Mouse (Mus musculus) erythroblast, adult 5-6 weeks (primary cell): ENCODE data around the gene Gm44973. TPM values are rescaled to one million over a fixed set of nuclear protein-coding genes. Genes with fewer than 3 reads are reported as not detected.
"Not testable (repeated sequence)": the region's sequence is repeated elsewhere in the genome, so short reads cannot be mapped to it uniquely, and the experiment has no call there.

ENCODE experiments used
- ATAC-seq: replicated peaks from 2 replicates; pipeline ENCODE4 v1.8.0; 2016; ENCODE audit warnings: moderate number of reproducible peaks, mild to moderate bottlenecking, moderate TSS enrichment, inconsistent platforms; ENCODE audit not compliant: poor library complexity, low FRiP score, severe bottlenecking
- total RNA-seq, 2 experiments: library from RNA; stranded (forward) in 1 of 2; stranded (reverse) in 1 of 2; fragments of 150-400 nt in 1 of 2; fragments of 200-764, 138-1000 nt in 1 of 2; gene quantifications; 2 replicates each; pipeline versions ENCODE4 v1.2.3 to v1.2.4; 2015 to 2017; ENCODE audit warnings: low replicate concordance in 2 of 2

Gene Gm44973
- total RNA-seq, 2 experiments from 2014 or later, result not detected

DNA sequence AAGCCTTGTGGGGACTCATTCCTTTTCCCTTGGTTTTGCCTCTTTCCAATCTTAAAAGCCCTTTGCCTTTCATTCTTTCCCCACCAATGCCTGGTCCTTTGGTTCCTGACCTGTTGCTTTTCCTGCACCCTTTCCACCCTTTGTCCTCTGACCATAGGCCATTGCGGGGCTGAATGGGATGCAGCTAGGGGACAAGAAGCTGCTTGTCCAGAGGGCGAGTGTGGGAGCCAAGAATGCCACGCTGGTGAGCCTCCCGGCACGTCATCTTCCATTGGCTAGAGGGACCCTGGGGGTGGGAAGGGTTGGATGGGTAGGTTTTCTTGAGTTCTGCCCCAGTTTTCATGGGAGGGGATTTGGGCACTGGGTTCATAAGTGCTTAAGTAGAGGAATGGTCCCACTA, 59.7 kb downstream of the Gm44973 start:
- no peak for ATAC-seq

DNA sequence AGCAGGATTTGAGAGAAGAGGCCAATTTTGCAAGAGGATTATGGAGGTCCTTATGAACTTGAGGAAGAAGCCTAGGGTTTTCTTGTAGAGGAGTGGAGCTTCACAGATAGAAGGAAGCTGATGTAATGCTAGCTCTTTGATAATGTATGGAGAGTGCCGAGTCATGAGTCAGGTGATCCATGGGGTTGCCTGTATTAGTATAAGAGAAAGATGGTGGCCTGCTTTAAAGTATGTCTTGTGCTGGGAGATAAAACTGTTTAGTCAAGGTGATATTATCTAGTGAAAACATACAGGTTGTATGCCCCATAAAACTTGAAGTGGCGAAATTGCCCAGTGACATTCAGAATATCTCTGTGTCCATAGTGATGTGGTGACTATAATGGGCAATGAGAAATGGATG, 61.6 kb downstream of the Gm44973 start:
- no peak for ATAC-seq

DNA sequence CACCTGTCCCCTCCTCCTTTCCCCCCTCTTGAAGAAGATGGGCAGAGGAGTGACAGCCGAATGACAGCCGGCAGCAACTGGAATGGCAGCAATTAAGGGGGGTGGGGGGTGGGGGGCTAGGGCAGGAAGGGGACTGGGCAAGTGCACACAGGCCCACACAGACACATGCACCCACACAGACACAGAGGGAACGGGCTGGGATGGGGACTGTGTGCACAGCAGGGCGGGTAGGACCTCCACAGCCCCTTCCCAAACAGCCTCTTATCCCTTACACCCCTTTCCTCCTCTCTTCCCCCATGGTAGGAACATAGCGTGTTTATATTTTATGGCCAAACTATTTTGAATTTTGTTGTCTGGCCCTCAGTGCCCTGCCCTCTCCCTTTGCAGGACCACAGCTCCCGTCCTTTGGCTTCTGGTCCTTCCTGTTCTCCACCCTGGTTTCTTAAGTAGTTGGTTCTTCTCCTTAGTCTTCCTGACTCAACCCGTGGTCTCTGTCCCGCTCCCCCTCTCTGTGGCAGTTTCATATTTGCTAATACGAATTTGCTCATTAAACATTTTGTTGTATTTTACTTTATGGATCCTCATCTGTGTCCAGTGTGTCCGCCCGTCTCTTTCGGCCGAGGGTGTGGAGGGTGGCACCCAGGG, 64.2 kb downstream of the Gm44973 start:
- not testable (repeated sequence) for ATAC-seq

DNA sequence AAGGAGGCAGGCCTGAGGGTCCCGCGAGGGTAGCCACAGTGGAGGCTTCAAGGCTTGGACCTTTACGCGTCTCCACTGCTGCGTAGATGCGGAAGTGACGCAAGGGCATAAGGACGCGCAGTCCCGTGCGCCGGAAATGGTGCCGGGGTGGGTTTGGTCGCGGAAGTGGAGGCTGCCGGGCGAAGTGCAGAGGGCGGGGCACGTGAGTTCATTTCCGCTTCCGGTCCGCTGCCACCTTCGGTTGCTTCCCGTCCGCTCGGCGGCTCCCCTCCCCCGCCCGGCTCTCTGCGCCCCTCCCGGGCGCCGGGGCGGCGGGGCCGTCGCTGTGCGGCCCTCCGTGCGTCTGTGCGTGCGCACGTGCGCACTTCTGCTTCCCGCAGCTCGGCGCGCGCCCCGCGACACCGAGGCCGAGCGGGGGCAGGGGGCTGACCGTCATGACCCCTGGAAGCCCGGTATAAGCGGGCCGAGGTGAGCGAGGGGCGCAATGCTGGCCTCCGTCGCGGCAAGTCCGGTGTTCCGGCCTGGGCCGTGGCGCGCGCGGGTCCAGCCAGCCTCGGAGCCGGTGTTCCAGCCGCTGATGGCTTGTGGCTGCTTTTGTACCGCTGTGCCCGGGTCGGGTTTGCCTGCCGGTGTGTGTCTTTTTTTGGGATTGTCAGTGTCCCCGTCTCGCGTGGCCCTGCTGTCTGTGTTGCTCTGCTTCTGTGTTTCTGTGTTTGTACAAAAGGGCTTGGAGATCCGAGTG, 64.9 kb downstream of the Gm44973 start, which contains the start of gene Epn1:
Gene Epn1 (plus strand): TSS at position 226 of the 742 bp plus-strand sequence.
- ATAC-seq, result peak; percentile 95

DNA sequence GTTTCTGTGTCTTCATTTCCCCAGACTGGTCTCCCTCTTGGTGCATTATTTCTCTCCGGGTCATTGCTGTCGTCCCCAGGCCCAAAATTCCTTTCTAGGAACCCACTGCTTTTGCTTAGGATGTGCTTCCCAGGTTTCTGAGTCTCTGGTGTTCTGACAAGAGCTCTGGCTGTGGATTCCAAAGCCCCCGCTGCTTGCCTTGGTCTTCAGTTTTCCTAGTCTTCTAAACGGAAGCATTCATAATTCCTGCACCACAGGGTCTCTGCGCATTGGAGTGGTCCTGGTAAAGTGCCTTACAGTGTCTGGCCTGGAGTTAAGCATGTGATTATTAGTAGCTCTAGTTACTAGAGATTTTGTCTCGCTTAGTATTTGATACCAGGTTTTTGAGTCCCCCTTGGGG, 65.5 kb downstream of the Gm44973 start:
- no peak for ATAC-seq

DNA sequence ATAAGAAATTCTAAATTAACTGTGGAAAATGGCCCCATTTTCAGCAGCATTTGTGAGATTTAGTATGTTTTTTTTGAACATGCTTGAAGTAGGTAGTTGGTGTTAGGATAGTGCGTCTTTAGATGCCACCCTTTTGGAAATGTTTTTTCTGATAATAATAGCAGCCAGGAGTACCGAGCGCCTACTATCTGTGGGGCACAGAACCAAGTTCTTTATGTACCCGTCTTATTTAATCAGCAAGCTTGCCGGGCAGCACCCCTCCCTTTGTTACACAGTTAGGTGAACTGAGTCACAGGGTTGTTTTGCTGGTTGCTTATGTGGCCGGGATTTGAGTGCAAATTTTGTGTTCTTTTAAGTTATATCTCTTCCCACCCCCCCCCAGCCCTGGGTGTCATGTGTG, 65.9 kb downstream of the Gm44973 start:
- peak; percentile 55 for ATAC-seq

DNA sequence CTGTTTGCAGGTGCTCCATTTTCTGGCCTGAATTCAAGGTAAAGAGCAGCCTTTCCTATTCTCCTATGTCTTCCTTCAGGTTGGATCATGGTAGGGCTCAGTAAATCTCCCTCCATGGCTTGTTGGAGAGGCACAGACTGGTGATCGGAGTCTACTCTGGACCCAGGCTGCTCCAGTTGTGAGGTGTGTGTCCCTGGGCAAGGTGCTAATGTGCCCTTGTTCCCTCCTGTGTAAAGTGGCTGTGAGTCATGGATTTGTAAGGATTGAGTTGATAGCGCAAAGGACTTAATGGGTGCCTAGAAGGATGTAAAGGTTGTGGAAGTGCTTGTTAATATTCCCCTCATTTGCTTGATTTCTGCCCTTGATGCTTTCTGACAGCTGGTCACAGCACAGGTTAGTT, 66.6 kb downstream of the Gm44973 start:
- no peak for ATAC-seq

Other genes starting within 250 kb of the Gm44973 start
- not detected in 2 replicates for gene Fam71e2, start 244.2 kb upstream of the Gm44973 start, total RNA-seq (2015; ENCODE audit: low replicate concordance)
- not detected in 2 replicates for gene Fam71e2, start 244.2 kb upstream of the Gm44973 start, total RNA-seq (2017; ENCODE audit: low replicate concordance)
- gene Il11, start 232.6 kb upstream of the Gm44973 start, total RNA-seq (2015; ENCODE audit: low replicate concordance), result not detected in 2 replicates
- gene Il11, start 232.6 kb upstream of the Gm44973 start, total RNA-seq (2017; ENCODE audit: low replicate concordance), result not detected in 2 replicates
- gene Tmem190, start 232.6 kb upstream of the Gm44973 start, total RNA-seq (2015; ENCODE audit: low replicate concordance), result not detected in 2 replicates
- gene Tmem190, start 232.6 kb upstream of the Gm44973 start, total RNA-seq (2017; ENCODE audit: low replicate concordance), result not detected in 2 replicates
- gene Tmem238, start 225.8 kb upstream of the Gm44973 start, total RNA-seq (2015; ENCODE audit: low replicate concordance), result 4.0 and 7.5 TPM in 2 replicates
- gene Tmem238, start 225.8 kb upstream of the Gm44973 start, total RNA-seq (2017; ENCODE audit: low replicate concordance), result 0.17 and 1.1 TPM in 2 replicates
- 304 and 336 TPM in 2 replicates for gene Rpl28, start 222.6 kb upstream of the Gm44973 start, total RNA-seq (2015; ENCODE audit: low replicate concordance)
- 65.4 and 203 TPM in 2 replicates for gene Rpl28, start 222.6 kb upstream of the Gm44973 start, total RNA-seq (2017; ENCODE audit: low replicate concordance)
- 167 and 232 TPM in 2 replicates for gene Ube2s, start 202.9 kb upstream of the Gm44973 start, total RNA-seq (2015; ENCODE audit: low replicate concordance)
- gene Ube2s, start 202.9 kb upstream of the Gm44973 start, total RNA-seq (2017; ENCODE audit: low replicate concordance), result 97.4 and 134 TPM in 2 replicates
- gene Shisa7, start 170.8 kb upstream of the Gm44973 start, total RNA-seq (2015; ENCODE audit: low replicate concordance), result not detected in 2 replicates
- not detected in 2 replicates for gene Shisa7, start 170.8 kb upstream of the Gm44973 start, total RNA-seq (2017; ENCODE audit: low replicate concordance)
- 2.3 and 3.3 TPM in 2 replicates for gene Isoc2b, start 145.2 kb upstream of the Gm44973 start, total RNA-seq (2015; ENCODE audit: low replicate concordance)
- gene Isoc2b, start 145.2 kb upstream of the Gm44973 start, total RNA-seq (2017; ENCODE audit: low replicate concordance), result 5.1 and 13.9 TPM in 2 replicates
- gene Isoc2a, start 138.3 kb upstream of the Gm44973 start, total RNA-seq (2015; ENCODE audit: low replicate concordance), result not detected in 2 replicates
- gene Isoc2a, start 138.3 kb upstream of the Gm44973 start, total RNA-seq (2017; ENCODE audit: low replicate concordance), result 2.4 and 3.2 TPM in 2 replicates
- not detected in 2 replicates for gene Gm36210, start 109.0 kb upstream of the Gm44973 start, total RNA-seq (2015; ENCODE audit: low replicate concordance)
- not detected in 2 replicates for gene Gm36210, start 109.0 kb upstream of the Gm44973 start, total RNA-seq (2017; ENCODE audit: low replicate concordance)
- gene Zfp628, start 100.3 kb upstream of the Gm44973 start, total RNA-seq (2015; ENCODE audit: low replicate concordance), result 1.7 and 2.3 TPM in 2 replicates
- gene Zfp628, start 100.3 kb upstream of the Gm44973 start, total RNA-seq (2017; ENCODE audit: low replicate concordance), result 1.5 and 2.0 TPM in 2 replicates
- 1.7 TPM in 1 of 2 replicates, not detected in the other for gene Nat14, start 93.5 kb upstream of the Gm44973 start, total RNA-seq (2015; ENCODE audit: low replicate concordance)
- 2.5 TPM in 1 of 2 replicates, not detected in the other for gene Nat14, start 93.5 kb upstream of the Gm44973 start, total RNA-seq (2017; ENCODE audit: low replicate concordance)
- gene Ssc5d, start 89.7 kb upstream of the Gm44973 start, total RNA-seq (2015; ENCODE audit: low replicate concordance), result not detected in 2 replicates
- 0.28 TPM in 1 of 2 replicates, not detected in the other for gene Ssc5d, start 89.7 kb upstream of the Gm44973 start, total RNA-seq (2017; ENCODE audit: low replicate concordance)
- not detected in 2 replicates for gene Sbk2, start 51.1 kb upstream of the Gm44973 start, total RNA-seq (2015; ENCODE audit: low replicate concordance)
- not detected in 2 replicates for gene Sbk2, start 51.1 kb upstream of the Gm44973 start, total RNA-seq (2017; ENCODE audit: low replicate concordance)
- gene Sbk3, start 44.3 kb upstream of the Gm44973 start, total RNA-seq (2015; ENCODE audit: low replicate concordance), result not detected in 2 replicates
- gene Sbk3, start 44.3 kb upstream of the Gm44973 start, total RNA-seq (2017; ENCODE audit: low replicate concordance), result not detected in 2 replicates
- 1.3 TPM in 1 of 2 replicates, not detected in the other for gene Zfp579, start 19.3 kb upstream of the Gm44973 start, total RNA-seq (2015; ENCODE audit: low replicate concordance)
- 0.84 and 1.4 TPM in 2 replicates for gene Zfp579, start 19.3 kb upstream of the Gm44973 start, total RNA-seq (2017; ENCODE audit: low replicate concordance)
- gene Zfp524, start 1.1 kb upstream of the Gm44973 start, total RNA-seq (2015; ENCODE audit: low replicate concordance), result 4.6 and 10.2 TPM in 2 replicates
- gene Zfp524, start 1.1 kb upstream of the Gm44973 start, total RNA-seq (2017; ENCODE audit: low replicate concordance), result 4.6 and 7.8 TPM in 2 replicates
- 6.7 and 9.2 TPM in 2 replicates for gene Fiz1, start 799 bp upstream of the Gm44973 start, total RNA-seq (2015; ENCODE audit: low replicate concordance)
- 2.6 and 4.2 TPM in 2 replicates for gene Fiz1, start 799 bp upstream of the Gm44973 start, total RNA-seq (2017; ENCODE audit: low replicate concordance)
- gene Zfp865, start 4.9 kb downstream of the Gm44973 start, total RNA-seq (2015; ENCODE audit: low replicate concordance), result 2.3 and 3.1 TPM in 2 replicates
- 1.7 and 2.2 TPM in 2 replicates for gene Zfp865, start 4.9 kb downstream of the Gm44973 start, total RNA-seq (2017; ENCODE audit: low replicate concordance)
- not detected in 2 replicates for gene Ccdc106, start 5.1 kb downstream of the Gm44973 start, total RNA-seq (2015; ENCODE audit: low replicate concordance)
- gene Ccdc106, start 5.1 kb downstream of the Gm44973 start, total RNA-seq (2017; ENCODE audit: low replicate concordance), result not detected in 2 replicates
- not detected in 2 replicates for gene 4632433K11Rik, start 18.6 kb downstream of the Gm44973 start, total RNA-seq (2015; ENCODE audit: low replicate concordance)
- 0.60 TPM in 1 of 2 replicates, not detected in the other for gene 4632433K11Rik, start 18.6 kb downstream of the Gm44973 start, total RNA-seq (2017; ENCODE audit: low replicate concordance)
- gene Zfp784, start 22.9 kb downstream of the Gm44973 start, total RNA-seq (2015; ENCODE audit: low replicate concordance), result not detected in 2 replicates
- 0.84 TPM in 1 of 2 replicates, not detected in the other for gene Zfp784, start 22.9 kb downstream of the Gm44973 start, total RNA-seq (2017; ENCODE audit: low replicate concordance)
- gene Zfp580, start 36.0 kb downstream of the Gm44973 start, total RNA-seq (2015; ENCODE audit: low replicate concordance), result not detected in 2 replicates
- gene Zfp580, start 36.0 kb downstream of the Gm44973 start, total RNA-seq (2017; ENCODE audit: low replicate concordance), result 0.26 TPM in 1 of 2 replicates, not detected in the other
- gene U2af2, start 46.6 kb downstream of the Gm44973 start, total RNA-seq (2015; ENCODE audit: low replicate concordance), result 42.3 and 45.8 TPM in 2 replicates
- 48.8 and 56.9 TPM in 2 replicates for gene U2af2, start 46.6 kb downstream of the Gm44973 start, total RNA-seq (2017; ENCODE audit: low replicate concordance)
- gene Epn1, start 64.7 kb downstream of the Gm44973 start, total RNA-seq (2015; ENCODE audit: low replicate concordance), result 42.2 and 42.5 TPM in 2 replicates
- 51.2 and 86.8 TPM in 2 replicates for gene Epn1, start 64.7 kb downstream of the Gm44973 start, total RNA-seq (2017; ENCODE audit: low replicate concordance)
- not detected in 2 replicates for gene Rfpl4, start 101.5 kb downstream of the Gm44973 start, total RNA-seq (2015; ENCODE audit: low replicate concordance)
- gene Rfpl4, start 101.5 kb downstream of the Gm44973 start, total RNA-seq (2017; ENCODE audit: low replicate concordance), result not detected in 2 replicates
- gene Rasl2-9, start 110.5 kb downstream of the Gm44973 start, total RNA-seq (2015; ENCODE audit: low replicate concordance), result not detected in 2 replicates
- gene Rasl2-9, start 110.5 kb downstream of the Gm44973 start, total RNA-seq (2017; ENCODE audit: low replicate concordance), result not detected in 2 replicates
- gene Vmn1r55, start 134.2 kb downstream of the Gm44973 start, total RNA-seq (2015; ENCODE audit: low replicate concordance), result not detected in 2 replicates
- not detected in 2 replicates for gene Vmn1r55, start 134.2 kb downstream of the Gm44973 start, total RNA-seq (2017; ENCODE audit: low replicate concordance)
- not detected in 2 replicates for gene Vmn1r56, start 181.3 kb downstream of the Gm44973 start, total RNA-seq (2015; ENCODE audit: low replicate concordance)
- not detected in 2 replicates for gene Vmn1r56, start 181.3 kb downstream of the Gm44973 start, total RNA-seq (2017; ENCODE audit: low replicate concordance)
- gene Vmn1r57, start 203.0 kb downstream of the Gm44973 start, total RNA-seq (2015; ENCODE audit: low replicate concordance), result not detected in 2 replicates
- not detected in 2 replicates for gene Vmn1r57, start 203.0 kb downstream of the Gm44973 start, total RNA-seq (2017; ENCODE audit: low replicate concordance)